Mouse (Mus musculus) heart, adult 2 months (tissue): Measurements from ENCODE around the gene Rcor1.

Experiments used
- CTCF ChIP-seq: fragments of 200-600 bp; IDR thresholded peaks from 2 replicates; pipeline ENCODE4 v1.8.1; 2022; ENCODE audit warnings: antibody characterized with exemption, mild to moderate bottlenecking, moderate library complexity
- POLR2A ChIP-seq: fragments of 200-500 bp; IDR thresholded peaks from 2 replicates; pipeline ENCODE4 v1.6.1; 2011; ENCODE audit warnings: mild to moderate bottlenecking, low read depth, low read length, control low read depth; ENCODE audit not compliant: insufficient read depth

DNA sequence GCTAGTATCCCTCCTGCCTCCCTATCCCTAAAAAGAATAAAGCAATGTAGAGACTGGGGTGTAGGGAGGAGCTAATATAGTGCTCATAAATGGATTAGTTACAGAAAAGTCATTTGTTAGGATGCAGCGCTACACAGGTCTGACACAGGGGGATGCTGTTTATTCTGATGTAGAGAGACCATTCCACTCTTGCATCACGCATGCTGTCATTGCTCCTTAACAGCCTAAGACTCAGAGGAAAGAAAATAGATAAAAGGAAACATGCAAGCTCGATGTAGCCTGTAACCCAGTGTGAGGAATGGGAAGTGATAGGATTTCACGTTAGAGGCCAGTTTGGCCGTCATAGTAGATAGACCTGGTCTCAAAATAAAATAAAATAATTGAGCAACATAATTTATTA is 31.9 kb downstream of the Rcor1 start:
- TF ChIP-seq CTCF (no peak), POLR2A (no peak)
